Mouse (Mus musculus): ENCODE measurements around the gene Nemf. TPM values are rescaled to one million over a fixed set of nuclear protein-coding genes. Genes with fewer than 3 reads are reported as not detected.

Nemf gene
- polyA plus RNA-seq (2012; fragmentation: generic; extraction: Trizol), result 1 to 10 TPM; 1.1 to 5.3 TPM

DNA sequence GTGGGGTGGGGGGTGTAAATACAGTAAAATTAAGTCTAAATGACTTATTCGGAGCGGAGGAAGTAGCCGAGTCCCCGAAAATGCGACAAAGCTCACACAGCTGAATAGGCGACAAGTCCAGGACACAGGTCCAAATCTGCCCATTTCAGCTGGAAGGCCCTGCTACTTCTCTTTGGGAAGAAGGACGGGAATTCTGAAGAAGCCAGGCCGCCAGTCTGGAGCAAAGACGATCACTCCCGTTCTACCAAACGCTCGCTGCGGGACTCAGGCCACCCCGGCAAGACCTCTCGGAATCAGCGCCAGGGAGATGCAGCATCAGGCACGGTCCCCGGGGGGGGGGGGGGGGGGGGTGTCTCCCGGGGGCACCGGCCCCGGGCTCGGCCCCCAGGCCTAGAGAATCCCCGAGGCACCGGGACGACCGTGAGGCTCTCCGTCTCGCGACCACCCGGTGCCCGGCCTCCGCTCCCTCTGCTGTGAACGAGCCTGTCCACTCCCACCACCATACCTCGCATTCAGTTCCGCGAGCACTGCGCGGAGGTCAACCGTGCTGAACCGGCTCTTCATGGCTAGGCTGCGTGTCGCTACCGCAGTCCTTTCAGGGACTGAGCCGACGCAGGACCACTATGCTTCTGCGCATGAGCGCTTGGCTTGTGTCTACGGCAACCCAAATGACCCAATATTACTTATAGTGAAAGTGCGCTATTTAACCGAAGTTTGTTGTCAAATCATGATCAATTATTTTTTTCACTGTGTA, at the start of gene Nemf:
Gene Nemf (minus strand): TSS at position 620 of the 754 bp plus-strand sequence.

DNA sequence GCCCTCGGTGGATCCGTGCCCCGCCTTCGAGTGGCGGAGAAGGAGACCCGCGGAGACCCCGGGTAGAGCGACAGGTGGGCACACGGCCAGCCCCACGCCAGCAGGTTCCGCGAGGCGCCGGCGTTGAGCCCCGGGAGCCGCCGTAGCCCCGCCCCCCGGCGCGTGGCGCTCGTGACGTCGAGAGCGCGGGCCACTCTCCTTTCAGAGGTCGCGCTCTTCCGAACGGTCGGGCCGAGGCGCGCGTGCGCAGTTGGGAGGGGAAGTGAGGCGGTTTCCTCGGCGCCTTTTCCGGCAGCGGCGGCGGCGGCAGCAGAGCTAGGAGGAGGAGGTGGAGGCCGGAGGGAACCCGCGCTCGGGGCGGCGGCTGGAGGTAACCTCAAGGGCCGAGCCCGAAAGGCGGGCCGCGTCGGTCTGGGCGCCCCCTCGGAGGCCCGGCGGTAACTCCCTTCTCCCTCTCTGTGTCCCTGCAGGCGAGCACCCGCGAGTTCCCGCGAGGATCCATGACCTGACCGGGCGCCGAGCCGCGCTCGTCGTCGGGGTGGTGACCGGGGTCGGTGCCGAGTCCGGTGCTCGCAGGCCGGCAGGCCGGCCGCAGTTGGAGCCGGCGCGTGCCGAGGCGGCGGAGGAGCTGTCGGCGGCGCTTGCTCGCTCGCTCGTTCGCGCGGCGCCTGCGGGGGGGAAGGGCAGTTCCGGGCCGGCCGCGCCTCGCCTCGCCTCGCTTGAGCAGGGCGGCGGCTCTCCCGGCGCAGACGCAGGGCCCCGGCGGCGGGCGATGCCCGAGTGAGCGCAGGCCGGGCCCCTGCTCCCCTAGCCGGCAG, 15.1 kb upstream of the Nemf start, which contains the start of the genes Arf6 and Gm9887:
Gene Arf6 (plus strand): TSS at position 297 of the 818 bp plus-strand sequence.
Gene Gm9887 (minus strand): TSS at position 605 of the 818 bp plus-strand sequence.

DNA sequence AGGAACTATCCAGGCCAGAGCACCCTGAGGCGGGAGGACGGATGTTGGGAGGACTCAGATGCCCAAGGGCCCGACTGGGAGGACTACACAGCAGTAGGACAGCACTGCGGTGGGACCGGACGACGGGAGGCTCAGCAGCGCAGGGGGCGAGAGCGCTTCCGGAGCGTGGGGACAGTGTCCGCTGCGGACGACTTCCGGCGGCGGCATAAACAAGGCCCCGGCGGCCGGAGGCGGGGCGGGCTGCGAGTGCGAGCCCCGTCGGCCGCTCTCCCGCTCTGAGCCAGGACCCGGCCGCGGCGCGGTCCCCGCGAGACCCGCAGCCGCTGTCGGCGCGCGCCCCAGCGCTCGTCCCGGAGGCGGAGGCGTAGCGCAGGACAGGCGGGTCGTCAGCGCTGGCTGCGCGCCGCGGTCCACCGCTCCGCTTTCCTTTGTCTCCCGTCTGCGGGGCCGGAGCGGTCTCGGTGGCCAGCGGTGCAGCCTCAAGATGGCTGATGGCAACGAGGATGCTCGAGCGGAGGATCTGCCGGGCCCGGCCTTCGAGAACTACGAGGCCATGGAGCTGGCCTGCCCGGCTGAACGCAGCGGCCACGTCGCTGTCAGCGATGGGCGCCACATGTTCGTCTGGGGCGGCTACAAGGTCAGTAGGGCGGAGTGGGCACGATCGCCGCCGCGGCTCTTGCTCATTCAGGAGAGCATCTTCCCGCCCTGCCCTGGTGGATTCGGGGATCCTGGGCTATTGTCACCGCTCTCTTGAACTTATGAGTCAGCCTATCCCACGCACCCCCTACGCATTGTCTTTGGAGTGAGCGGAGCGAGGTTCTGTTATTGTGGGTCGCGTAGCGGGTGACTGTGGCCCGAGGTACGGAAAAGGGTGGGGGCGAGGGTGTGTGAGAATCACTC, 60.2 kb downstream of the Nemf start, which contains the start of gene Klhdc2:
Gene Klhdc2 (plus strand): TSS at position 171 of the 900 bp plus-strand sequence.

Other genes with a start within 250 kb of the Nemf start
- gene Rps29, start 198.0 kb downstream of the Nemf start, polyA plus RNA-seq (2012; fragmentation: generic; extraction: Trizol), result 1,000 to 10,000 TPM; 5,905 to 9,496 TPM
- gene Lrr1, start 188.4 kb downstream of the Nemf start, polyA plus RNA-seq (2012; fragmentation: generic; extraction: Trizol), result 1 to 10 TPM; 5.6 to 8.9 TPM
- 100 to 1,000 TPM; 638 to 657 TPM for gene Rpl36al, start 173.1 kb downstream of the Nemf start, polyA plus RNA-seq (2012; fragmentation: generic; extraction: Trizol)
- 10 to 100 TPM in 1 of 2 experiments, 1 to 10 TPM in 1; 5.5 to 20.9 TPM for gene Mgat2, start 173.0 kb downstream of the Nemf start, polyA plus RNA-seq (2012; fragmentation: generic; extraction: Trizol)
- gene Gm49383, start 160.1 kb downstream of the Nemf start, polyA plus RNA-seq (2012; fragmentation: generic; extraction: Trizol), result 1 to 10 TPM; 1.0 to 1.2 TPM
- gene Dnaaf2, start 158.7 kb downstream of the Nemf start, polyA plus RNA-seq (2012; fragmentation: generic; extraction: Trizol), result 1 to 10 TPM; 2.8 to 3.5 TPM
- gene Gm49384, start 152.9 kb downstream of the Nemf start, polyA plus RNA-seq (2012; fragmentation: generic; extraction: Trizol), result 1 to 10 TPM; 3.1 to 5.5 TPM
- gene Pole2, start 129.0 kb downstream of the Nemf start, polyA plus RNA-seq (2012; fragmentation: generic; extraction: Trizol), result 1 to 10 TPM; 4.1 to 6.2 TPM
- 1 to 10 TPM in 1 of 2 experiments, under 1 TPM in 1; 0.68 to 5.9 TPM for gene Klhdc1, start 116.0 kb downstream of the Nemf start, polyA plus RNA-seq (2012; fragmentation: generic; extraction: Trizol)
- 10 to 100 TPM; 16.4 to 49.1 TPM for gene Klhdc2, start 60.5 kb downstream of the Nemf start, polyA plus RNA-seq (2012; fragmentation: generic; extraction: Trizol)
- gene Arf6, start 15.0 kb upstream of the Nemf start, polyA plus RNA-seq (2012; fragmentation: generic; extraction: Trizol), result 10 to 100 TPM; 59.3 to 61.1 TPM
- 1 to 10 TPM; 1.3 to 3.4 TPM for gene Gm9887, start 15.3 kb upstream of the Nemf start, polyA plus RNA-seq (2012; fragmentation: generic; extraction: Trizol)
- 10 to 100 TPM; 12.0 to 12.5 TPM for gene Vcpkmt, start 225.9 kb upstream of the Nemf start, polyA plus RNA-seq (2012; fragmentation: generic; extraction: Trizol)